Mouse (Mus musculus) inflammation-experienced regulatory T-cells (primary cell): ENCODE data around the gene Parp8. TPM values are rescaled to one million over a fixed set of nuclear protein-coding genes. Genes with fewer than 3 reads are reported as not detected.

Source experiments
- polyA plus RNA-seq, 2 experiments: library from polyadenylated mRNA; unstranded; fragments of 100-300 nt; shearing (Covaris generic); gene quantifications; one replicate each; pipeline ENCODE4 v1.2.1; 2017

Gene Parp8
- 10 to 100 TPM; 36.6 to 37.3 TPM for polyA plus RNA-seq

DNA sequence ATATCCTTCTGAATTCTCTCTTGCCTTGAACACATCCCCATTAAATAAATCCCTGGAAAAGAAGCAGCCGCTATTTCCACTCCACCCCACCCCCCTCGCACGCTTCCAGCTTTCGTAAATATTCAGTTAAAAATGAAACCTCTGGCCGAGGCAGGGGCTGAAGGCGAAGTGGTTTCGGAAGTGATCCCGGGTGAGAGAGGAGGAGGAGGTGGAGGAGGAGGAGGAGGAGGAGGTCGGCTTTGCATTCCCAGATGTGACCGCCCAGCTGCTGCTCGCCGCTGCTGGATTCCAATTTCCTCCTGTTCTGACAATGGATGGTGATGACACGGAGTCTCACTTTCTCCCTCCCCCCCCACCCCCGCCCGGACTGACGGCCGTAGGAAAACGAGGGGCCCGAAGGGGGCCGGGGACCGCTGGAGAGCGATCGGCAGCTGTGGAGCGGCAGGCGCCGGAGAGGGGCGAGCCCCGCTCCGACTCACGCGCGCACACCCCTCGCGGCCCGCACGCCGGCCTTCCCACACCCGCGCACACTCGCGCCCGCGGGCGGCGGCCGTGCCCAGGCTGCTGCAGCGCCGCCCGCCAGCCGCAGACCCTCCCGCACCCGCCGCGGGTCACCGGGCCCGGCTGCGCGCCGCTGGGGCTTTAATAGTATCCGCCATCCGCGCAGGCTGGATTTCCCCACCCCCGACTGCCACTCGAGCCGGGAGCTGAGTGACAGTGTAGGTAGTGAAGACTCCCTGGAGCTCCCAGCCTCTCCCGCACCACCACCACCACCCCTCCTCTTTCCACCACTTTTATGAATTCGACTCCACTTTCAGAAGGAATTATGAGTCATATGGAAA is at the start of gene Parp8:
TSS of gene Parp8 (minus strand) at position 312 of the 842 bp plus-strand sequence.

Other genes with a start within 250 kb of the Parp8 start
- gene Emb, start 183.0 kb upstream of the Parp8 start, polyA plus RNA-seq: 100 to 1,000 TPM in 1 of 2 experiments, 10 to 100 TPM in 1; 91.7 to 190 TPM
- 1 to 10 TPM in 1 of 2 experiments, under 1 TPM in 1; 0.95 to 1.3 TPM for gene Gm17509, start 195.5 kb upstream of the Parp8 start, polyA plus RNA-seq